Mouse (Mus musculus) ES-E14 (cell line): ENCODE measurements at regions not wholly inside any gene's neighbourhood (a gene's known extent, or its start where the extent isn't known, plus 50 kb on each side); places are given as distances from the start of the nearest gene placed in this dataset.

Experiments
- DNase-seq: peaks from one replicate; pipeline ENCODE4 v3.0.0-alpha.2; 2013; ENCODE audit warnings: low read depth, low spot score
- H3K27ac ChIP-seq: 2 replicates; pipeline ENCODE4 v1.5.1; 2012; ENCODE audit warnings: low read depth, mild to moderate bottlenecking, low read length, moderate library complexity, mixed read lengths; ENCODE audit not compliant: poor library complexity, insufficient read depth, severe bottlenecking
- H3K36me3 ChIP-seq: 2 replicates; pipeline ENCODE4 v1.6.1; 2012; ENCODE audit warnings: mild to moderate bottlenecking, low read length, moderate library complexity, mixed read lengths; ENCODE audit not compliant: control insufficient read depth, poor library complexity, insufficient read depth, severe bottlenecking
- H3K4me1 ChIP-seq, 2 experiments: fragments of 150-350 bp in 1 of 2; sonication (generic) in 1 of 2; 2 replicates each; pipeline ENCODE4 v1.6.1; 2012; ENCODE audit warnings: low read length in 2 of 2, mild to moderate bottlenecking in 1 of 2, mixed read lengths in 1 of 2; ENCODE audit not compliant: control insufficient read depth in 2 of 2, insufficient read depth in 2 of 2, poor library complexity in 1 of 2
- H3K4me3 ChIP-seq, 2 experiments: fragments of 150-350 bp in 1 of 2; sonication (generic) in 1 of 2; 2 replicates each; pipeline ENCODE4 v1.5.1; 2012; ENCODE audit warnings: low read length in 2 of 2, low read depth in 1 of 2, mild to moderate bottlenecking in 1 of 2, mixed read lengths in 1 of 2; ENCODE audit not compliant: insufficient read depth in 1 of 2, poor library complexity in 1 of 2, severe bottlenecking in 1 of 2
- H3K9ac ChIP-seq: 2 replicates; pipeline ENCODE4 v1.6.1; 2012; ENCODE audit warnings: low read depth, mild to moderate bottlenecking, low read length, mixed read lengths; ENCODE audit not compliant: poor library complexity, insufficient read depth, severe bottlenecking
- H3K9me3 ChIP-seq: fragments of 150-350 bp; sonication (generic); 2 replicates; pipeline ENCODE4 v1.6.1; 2012; ENCODE audit warnings: low read depth, mild to moderate bottlenecking, low read length; ENCODE audit not compliant: control insufficient read depth, insufficient read depth
- CHD2 ChIP-seq: IDR thresholded peaks from 2 replicates; pipeline ENCODE4 v1.6.1; 2014; ENCODE audit warnings: mild to moderate bottlenecking, low read depth, low read length, inconsistent platforms
- HCFC1 ChIP-seq: IDR thresholded peaks from 2 replicates; pipeline ENCODE4 v1.6.1; 2012; ENCODE audit warnings: low read length, inconsistent platforms, borderline replicate concordance; ENCODE audit not compliant: insufficient read depth
- MAFK ChIP-seq: IDR thresholded peaks from 2 replicates; pipeline ENCODE4 v1.6.1; 2014; ENCODE audit warnings: mild to moderate bottlenecking, low read depth, low read length, inconsistent platforms; ENCODE audit not compliant: insufficient read depth
- ZC3H11A ChIP-seq: IDR thresholded peaks from 2 replicates; pipeline ENCODE4 v1.6.1; 2012; ENCODE audit warnings: low read depth, mild to moderate bottlenecking, inconsistent platforms, low read length, borderline replicate concordance
- ZNF384 ChIP-seq: IDR thresholded peaks from 2 replicates; pipeline ENCODE4 v1.6.1; 2012; ENCODE audit warnings: low read depth, low read length, inconsistent platforms
- in situ Hi-C, 2 experiments: fragments of 600-800 bp; cut with MboI; formaldehyde crosslinking; loops; one replicate each; pipeline ENCODE4 v1.15.1; 2025; ENCODE audit warnings: low sequenced_read_pairs in 2 of 2, inconsistent platforms in 1 of 2; ENCODE audit not compliant: unreplicated experiment in 2 of 2

DNA sequence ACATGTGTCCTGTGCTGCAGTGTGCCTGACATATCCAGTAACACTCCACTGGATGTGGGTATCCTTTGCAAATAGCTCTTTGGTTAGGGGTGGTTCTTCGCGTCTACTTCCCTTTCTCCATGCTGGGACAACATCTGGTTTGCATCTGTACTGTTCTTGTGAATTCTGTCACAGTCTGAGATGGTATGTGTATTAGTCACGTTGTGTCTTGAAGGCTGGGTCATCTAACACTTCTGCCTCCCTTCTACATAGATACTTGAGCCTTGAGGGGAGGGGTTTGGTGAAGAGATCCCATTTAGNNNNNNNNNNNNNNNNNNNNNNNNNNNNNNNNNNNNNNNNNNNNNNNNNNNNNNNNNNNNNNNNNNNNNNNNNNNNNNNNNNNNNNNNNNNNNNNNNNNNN is 294.9 kb downstream of the Lmo7 start:
- no peak for DNase-seq
- Histone ChIP-seq H3K4me1 (no peaks in the 10 kb centered on the region), H3K9ac (no peak overlapping the region), H3K27ac (no peak overlapping the region), H3K9me3 (no peaks in the 10 kb centered on the region), H3K36me3 (no peaks in the 10 kb centered on the region), H3K4me3 (no peak overlapping the region)
- no peak for TF ChIP-seq ZC3H11A
- TF ChIP-seq ZNF384, result no peak
- no peak for TF ChIP-seq CHD2
- no peak for TF ChIP-seq HCFC1
- TF ChIP-seq MAFK, result no peak
- in situ Hi-C loops, result no loop called here

- H3K4me3 ChIP-seq, result no peak overlapping the region
- no peak overlapping the region for H3K27ac ChIP-seq
- DNase-seq, result no peak
- TF ChIP-seq ZNF384 (no peak), HCFC1 (no peak), ZC3H11A (no peak), CHD2 (no peak), MAFK (no peak)
- in situ Hi-C loops, result no loop called here
- no peaks in the 10 kb centered on the region for H3K36me3 ChIP-seq
- H3K9ac ChIP-seq, result no peak overlapping the region
- no peaks in the 10 kb centered on the region for H3K9me3 ChIP-seq
- H3K4me1 ChIP-seq, result no peaks in the 10 kb centered on the region
Observed at GRCm38 (mm10) chr14:102020161-102020605, 290.4 kb downstream of the Lmo7 start.

DNA sequence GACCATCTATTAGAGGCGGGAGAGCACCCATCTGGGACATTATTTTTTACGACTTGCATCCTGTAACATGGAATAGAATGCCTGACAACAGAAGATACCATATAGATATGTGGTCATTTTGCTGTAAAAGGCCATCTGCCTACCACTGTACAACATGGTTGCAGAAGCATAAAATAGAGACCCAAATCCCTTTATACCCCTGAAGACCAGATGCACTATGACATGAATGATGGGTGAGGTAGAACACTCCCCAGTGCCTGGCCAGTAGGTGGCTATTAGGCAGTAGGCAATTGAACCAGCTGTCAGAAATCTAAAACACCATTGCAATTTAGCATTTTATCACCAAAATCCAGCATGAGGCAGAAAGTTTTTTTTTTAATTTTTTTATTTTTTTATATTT is 289.6 kb downstream of the Lmo7 start:
- Histone ChIP-seq H3K9me3 (no peaks in the 10 kb centered on the region), H3K9ac (no peak overlapping the region), H3K4me3 (no peak overlapping the region), H3K4me1 (no peaks in the 10 kb centered on the region), H3K27ac (no peak overlapping the region), H3K36me3 (no peaks in the 10 kb centered on the region)
- in situ Hi-C loops, result no loop called here
- no peak for DNase-seq
- TF ChIP-seq HCFC1 (no peak), MAFK (no peak), CHD2 (no peak), ZNF384 (no peak), ZC3H11A (no peak)

DNA sequence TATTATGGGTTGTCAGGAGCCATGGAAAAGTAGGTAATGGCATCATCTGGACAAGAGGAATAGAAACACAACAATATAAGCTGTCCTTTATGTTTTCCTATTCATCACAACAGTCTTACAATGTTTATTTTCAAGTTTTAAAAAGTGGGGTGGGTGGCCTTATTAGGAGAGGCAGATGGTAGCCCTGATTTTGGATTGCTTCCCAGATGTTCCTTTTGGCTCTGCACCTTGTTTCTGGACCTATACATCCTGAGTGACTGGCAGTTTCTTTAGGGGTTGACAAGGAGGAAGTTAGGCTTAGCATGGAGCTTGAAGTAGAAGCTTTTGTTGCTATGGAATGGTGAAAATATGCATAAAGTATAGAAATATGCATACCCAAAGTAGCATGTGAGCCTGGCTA is 286.8 kb downstream of the Lmo7 start:
- H3K4me3 ChIP-seq, result no peak overlapping the region
- H3K9me3 ChIP-seq, result no peaks in the 10 kb centered on the region
- TF ChIP-seq ZNF384 (no peak), ZC3H11A (no peak), MAFK (no peak), HCFC1 (no peak), CHD2 (no peak)
- H3K36me3 ChIP-seq, result no peaks in the 10 kb centered on the region
- H3K9ac ChIP-seq, result no peak overlapping the region
- in situ Hi-C loops, result no loop called here
- no peak overlapping the region for H3K27ac ChIP-seq
- DNase-seq, result no peak
- H3K4me1 ChIP-seq, result no peaks in the 10 kb centered on the region

DNA sequence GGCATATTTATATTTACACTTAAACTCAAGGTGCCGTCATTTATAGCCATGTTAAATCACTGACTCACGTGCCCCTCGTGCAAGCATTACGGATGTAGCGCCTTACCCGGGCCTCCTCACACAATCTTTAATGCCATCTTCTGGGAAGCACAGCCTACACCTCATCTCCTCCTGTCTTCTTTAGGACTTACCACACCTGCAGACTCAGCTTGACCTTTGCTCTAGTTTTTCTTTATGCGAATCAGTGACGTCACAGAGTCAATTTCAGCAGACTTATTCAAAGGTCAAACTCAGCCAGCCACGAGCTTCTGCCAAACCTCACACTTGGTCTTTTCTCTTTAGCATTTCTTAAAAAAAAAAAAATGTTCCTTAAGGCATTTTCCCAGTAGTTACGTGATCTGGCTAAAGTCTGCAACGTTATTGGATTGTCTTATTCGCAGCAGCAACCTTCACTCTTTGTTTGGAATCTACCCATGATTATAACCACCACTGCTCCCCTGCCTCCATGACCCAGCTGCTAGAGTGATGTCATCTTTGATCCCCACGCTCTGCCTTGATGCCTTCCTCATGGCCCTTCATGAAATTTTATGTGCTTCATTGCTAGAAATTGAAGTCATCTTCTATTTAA is 285.3 kb downstream of the Lmo7 start:
- DNase-seq, result no peak
- in situ Hi-C loops, result no loop called here
- TF ChIP-seq HCFC1 (no peak), ZNF384 (no peak), MAFK (no peak), CHD2 (no peak), ZC3H11A (no peak)

More for the DNA sequence above, 285.3 kb downstream of the Lmo7 start:
- no peak overlapping the region for H3K9ac ChIP-seq
- no peak overlapping the region for H3K4me3 ChIP-seq
- H3K4me1 ChIP-seq, result no peaks in the 10 kb centered on the region
- H3K27ac ChIP-seq, result no peak overlapping the region
- H3K36me3 ChIP-seq, result no peaks in the 10 kb centered on the region
- no peaks in the 10 kb centered on the region for H3K9me3 ChIP-seq
